Mouse (Mus musculus) R1 (cell line): ENCODE measurements at regions not wholly inside any gene's neighbourhood (a gene's known extent, or its start where the extent isn't known, plus 50 kb on each side); places are given as distances from the start of the nearest gene placed in this dataset.

Source experiments
- DNase-seq: peaks from one replicate; pipeline ENCODE4 v3.0.0-alpha.2; 2018; ENCODE audit warnings: low read depth, low spot score

GRCm38 (mm10) chr15:47386881-47387399, 6497.8 kb upstream of the Gm7489 start:
- DNase-seq: peak; percentile 41
